Mouse (Mus musculus): Measurements from ENCODE around the gene Ccdc142. TPM values are rescaled to one million over a fixed set of nuclear protein-coding genes. Genes with fewer than 3 reads are reported as not detected.

Ccdc142 gene
- total RNA-seq, 4 experiments from 2014 or later, result 6.6 to 13.8 (median 8.9) TPM

- no peak for DNase-seq (ENCODE audit: low spot score in 2 of 2)
Observed at GRCm38 (mm10) chr6:83117165-83117438, 15.7 kb downstream of the Ccdc142 start.

- DNase-seq (ENCODE audit: low spot score in 2 of 2), result no peak
Observed at GRCm38 (mm10) chr6:83117616-83118015, 16.2 kb downstream of the Ccdc142 start.

GRCm38 (mm10) chr6:83118369-83118768, 17.0 kb downstream of the Ccdc142 start:
- no peak for DNase-seq (ENCODE audit: low spot score in 2 of 2)

GRCm38 (mm10) chr6:83118825-83119733, 17.7 kb downstream of the Ccdc142 start:
- no peak for DNase-seq (ENCODE audit: low spot score in 2 of 2)

- no peak for DNase-seq (ENCODE audit: low spot score in 2 of 2)
Observed at GRCm38 (mm10) chr6:83119734-83120051, 18.3 kb downstream of the Ccdc142 start.

- peak; percentile 98 to 99 for DNase-seq (ENCODE audit: low spot score in 2 of 2)
Observed at GRCm38 (mm10) chr6:83120930-83121862, 19.8 kb downstream of the Ccdc142 start, which contains the start of gene Wbp1. Gene Wbp1 (minus strand): TSS chr6:83121559.

- DNase-seq (ENCODE audit: low spot score in 2 of 2), result no peak
Observed at GRCm38 (mm10) chr6:83121863-83122710, 20.7 kb downstream of the Ccdc142 start.

GRCm38 (mm10) chr6:83122961-83123360, 21.6 kb downstream of the Ccdc142 start:
- DNase-seq (ENCODE audit: low spot score in 2 of 2), result no peak

- DNase-seq (ENCODE audit: low spot score in 2 of 2), result peak; percentile 89 to 91
Observed at GRCm38 (mm10) chr6:83124851-83125312, 23.5 kb downstream of the Ccdc142 start.

GRCm38 (mm10) chr6:83125331-83125730, 23.9 kb downstream of the Ccdc142 start, which contains the start of gene Ino80b:
Gene Ino80b (minus strand): TSS chr6:83125431.
- no peak for DNase-seq (ENCODE audit: low spot score in 2 of 2)

- DNase-seq (ENCODE audit: low spot score in 2 of 2), result no peak
Observed at GRCm38 (mm10) chr6:83127419-83127818, 26.0 kb downstream of the Ccdc142 start.

- no peak for DNase-seq (ENCODE audit: low spot score in 2 of 2)
Observed at GRCm38 (mm10) chr6:83131469-83132034, 30.2 kb downstream of the Ccdc142 start.

- DNase-seq (ENCODE audit: low spot score in 2 of 2), result no peak
Observed at GRCm38 (mm10) chr6:83132176-83132919, 30.9 kb downstream of the Ccdc142 start.

- no peak for DNase-seq (ENCODE audit: low spot score in 2 of 2)
Observed at GRCm38 (mm10) chr6:83134226-83134625, 32.8 kb downstream of the Ccdc142 start.

- no peak for DNase-seq (ENCODE audit: low spot score in 2 of 2)
Observed at GRCm38 (mm10) chr6:83134951-83135513, 33.6 kb downstream of the Ccdc142 start, which contains the start of gene Rtkn. Gene Rtkn (plus strand): TSS chr6:83135463.

- DNase-seq (ENCODE audit: low spot score in 2 of 2), result no peak
Observed at GRCm38 (mm10) chr6:83135571-83136161, 34.3 kb downstream of the Ccdc142 start.

- DNase-seq (ENCODE audit: low spot score in 2 of 2), result no peak
Observed at GRCm38 (mm10) chr6:83136291-83136880, 35.0 kb downstream of the Ccdc142 start.

GRCm38 (mm10) chr6:83136881-83137575, 35.6 kb downstream of the Ccdc142 start:
- DNase-seq (ENCODE audit: low spot score in 2 of 2), result no peak
